Mouse (Mus musculus) hindbrain, embryonic 13.5 days (tissue): ENCODE measurements around the gene Elobl. TPM values are rescaled to one million over a fixed set of nuclear protein-coding genes. Genes with fewer than 3 reads are reported as not detected.

Experiments
- ATAC-seq: fragments of 200-750 bp; cut with Nextera tagmentation; 2 replicates; pipeline ENCODE4 v1.8.0; 2017; ENCODE audit warnings: moderate TSS enrichment; ENCODE audit not compliant: low FRiP score
- H3K27ac ChIP-seq: fragments of 300-500 bp; sonication (generic); 2 replicates; pipeline ENCODE4 v1.5.1; 2015; ENCODE audit warnings: inconsistent platforms, mild to moderate bottlenecking, moderate library complexity
- H3K27me3 ChIP-seq: fragments of 300-500 bp; sonication (generic); 2 replicates; pipeline ENCODE4 v1.6.1; 2015; ENCODE audit warnings: mild to moderate bottlenecking, inconsistent platforms
- H3K36me3 ChIP-seq: fragments of 300-500 bp; sonication (generic); 2 replicates; pipeline ENCODE4 v1.6.1; 2015; ENCODE audit warnings: mild to moderate bottlenecking, inconsistent platforms
- H3K4me1 ChIP-seq: fragments of 300-500 bp; sonication (generic); replicated peaks from 2 replicates; pipeline ENCODE4 v1.6.1; 2015; ENCODE audit warnings: inconsistent platforms
- H3K4me2 ChIP-seq: fragments of 300-500 bp; sonication (generic); 2 replicates; pipeline ENCODE4 v1.6.1; 2015; ENCODE audit warnings: inconsistent platforms, mild to moderate bottlenecking, moderate library complexity
- H3K4me3 ChIP-seq: fragments of 300-500 bp; sonication (generic); 2 replicates; pipeline ENCODE4 v1.5.1; 2015; ENCODE audit warnings: mild to moderate bottlenecking, inconsistent platforms
- H3K9ac ChIP-seq: fragments of 300-500 bp; sonication (generic); 2 replicates; pipeline ENCODE4 v1.6.1; 2015; ENCODE audit warnings: mild to moderate bottlenecking, inconsistent platforms
- H3K9me3 ChIP-seq: fragments of 300-500 bp; sonication (generic); 2 replicates; pipeline ENCODE4 v1.6.1; 2016; ENCODE audit warnings: inconsistent platforms
- WGBS: fragments of 180-500 bp; shearing (Covaris S2); methylation state at CpG from one replicate; pipeline ENCODE4 v1.1.7; 2015; 5-methylcytosine and 5-hydroxymethylcytosine counted together
- polyA plus RNA-seq: library from polyadenylated mRNA; unstranded; fragments of >200 nt; fragmentation: Nextera tagmentation; extraction: Ambion mirVana; gene quantifications from 2 replicates; pipeline ENCODE4 v1.2.1, GENCODE M21; 2015

The Elobl gene
- polyA plus RNA-seq, 1 experiment from 2014 or later = not detected

GRCm38 (mm10) chr11:88950640-88951250 is 16.0 kb downstream of the Elobl start:
- no peak overlapping the region for H3K27ac ChIP-seq
- 92% methylated on average over 13 of the region's 13 CpGs for WGBS
- no peak overlapping the region for H3K4me2 ChIP-seq
- ATAC-seq = no peak
- no peak overlapping the region for H3K4me3 ChIP-seq
- H3K4me1 ChIP-seq = peaks cover 11% of the 10 kb centered on the region
- no peaks in the 10 kb centered on the region for H3K27me3 ChIP-seq
- H3K9ac ChIP-seq = peak overlapping the region; percentile 39; the same call in 1 of the 2 replicates
- 0 out of 2 replicates have a peak, but pooled peaks cover 5% of the 10 kb centered on the region for H3K36me3 ChIP-seq
- no peaks in the 10 kb centered on the region for H3K9me3 ChIP-seq

GRCm38 (mm10) chr11:88949802-88950639 is 16.7 kb downstream of the Elobl start:
- 88% methylated on average over 8 of the region's 8 CpGs for WGBS
- no peak overlapping the region for H3K4me2 ChIP-seq
- ATAC-seq = no peak
- H3K9me3 ChIP-seq = no peaks in the 10 kb centered on the region
- peaks cover 6% of the 10 kb centered on the region for H3K4me1 ChIP-seq
- peaks cover 11% of the 10 kb centered on the region for H3K36me3 ChIP-seq
- no peak overlapping the region for H3K4me3 ChIP-seq
- no peak overlapping the region for H3K27ac ChIP-seq
- H3K9ac ChIP-seq = peak overlapping the region; percentile 39; the same call in 1 of the 2 replicates
- no peaks in the 10 kb centered on the region for H3K27me3 ChIP-seq

- no peaks in the 10 kb centered on the region for H3K9me3 ChIP-seq
- no peaks in the 10 kb centered on the region for H3K4me1 ChIP-seq
- no peak overlapping the region for H3K4me3 ChIP-seq
- H3K4me2 ChIP-seq = no peak overlapping the region
- no peak for ATAC-seq
- H3K27ac ChIP-seq = no peak overlapping the region
- no peaks in the 10 kb centered on the region for H3K27me3 ChIP-seq
- 76% methylated on average over 8 of the region's 8 CpGs for WGBS
- no peak overlapping the region for H3K9ac ChIP-seq
- peaks cover 18% of the 10 kb centered on the region for H3K36me3 ChIP-seq
Measured at GRCm38 (mm10) chr11:88948896-88949295, 17.8 kb downstream of the Elobl start.

GRCm38 (mm10) chr11:88945971-88946585 is 20.7 kb downstream of the Elobl start:
- no peak overlapping the region for H3K9ac ChIP-seq
- no peaks in the 10 kb centered on the region for H3K27me3 ChIP-seq
- peaks cover 29% of the 10 kb centered on the region for H3K36me3 ChIP-seq
- no peaks in the 10 kb centered on the region for H3K4me1 ChIP-seq
- H3K9me3 ChIP-seq = no peaks in the 10 kb centered on the region
- 80% methylated on average over 8 of the region's 8 CpGs for WGBS
- no peak overlapping the region for H3K4me3 ChIP-seq
- ATAC-seq = no peak
- H3K27ac ChIP-seq = no peak overlapping the region
- no peak overlapping the region for H3K4me2 ChIP-seq

DNA sequence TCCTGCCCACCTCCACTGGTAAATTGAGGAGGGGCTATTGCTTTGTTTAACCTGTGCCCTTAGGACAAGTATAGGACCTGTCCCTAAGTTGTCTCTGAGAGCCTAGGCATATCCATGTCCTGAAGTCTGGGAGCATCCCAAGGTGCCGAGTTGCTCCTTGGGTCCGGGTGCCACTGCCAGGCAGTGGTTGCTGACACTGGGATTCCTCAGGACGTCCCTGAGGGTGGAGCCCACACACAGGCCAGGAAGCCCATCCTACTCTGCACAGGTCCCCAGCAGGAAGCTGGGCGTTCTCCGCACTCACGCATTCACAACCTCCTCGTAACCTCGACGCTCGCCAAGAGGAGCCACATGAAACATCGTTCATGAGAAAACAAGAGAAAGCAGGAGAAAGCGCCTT is 25.2 kb downstream of the Elobl start:
- H3K4me1 ChIP-seq = no peaks in the 10 kb centered on the region
- no peaks in the 10 kb centered on the region for H3K27me3 ChIP-seq
- no peak overlapping the region for H3K27ac ChIP-seq
- WGBS = 87% methylated on average over 12 of the region's 12 CpGs
- H3K4me2 ChIP-seq = no peak overlapping the region
- no peak overlapping the region for H3K9ac ChIP-seq
- no peak overlapping the region for H3K4me3 ChIP-seq
- no peaks in the 10 kb centered on the region for H3K9me3 ChIP-seq
- ATAC-seq = no peak
- H3K36me3 ChIP-seq = peaks cover 38% of the 10 kb centered on the region

DNA sequence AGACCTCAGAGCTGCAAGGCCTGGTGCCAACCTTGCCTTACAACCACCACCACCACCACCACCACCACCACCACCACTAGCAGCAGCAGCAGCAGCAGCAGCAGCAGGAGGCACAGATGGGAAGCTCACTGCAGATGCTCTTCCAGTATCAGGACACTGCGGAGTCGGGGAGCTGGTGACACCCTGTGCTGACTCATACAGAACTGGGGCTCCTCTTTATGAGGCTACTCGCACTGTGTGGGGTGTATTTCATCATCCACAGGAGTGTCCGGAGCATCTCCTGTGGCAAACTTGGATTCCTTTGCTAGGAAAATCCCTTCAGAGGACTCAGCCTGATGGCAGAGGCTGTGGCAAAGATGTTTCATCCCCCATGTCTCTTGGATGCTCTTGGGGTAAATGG is 27.1 kb downstream of the Elobl start:
- no peaks in the 10 kb centered on the region for H3K27me3 ChIP-seq
- H3K27ac ChIP-seq = no peak overlapping the region
- H3K9me3 ChIP-seq = no peaks in the 10 kb centered on the region
- H3K36me3 ChIP-seq = peaks cover 36% of the 10 kb centered on the region
- no peaks in the 10 kb centered on the region for H3K4me1 ChIP-seq
- ATAC-seq = no peak
- H3K4me3 ChIP-seq = no peak overlapping the region
- no peak overlapping the region for H3K4me2 ChIP-seq
- no peak overlapping the region for H3K9ac ChIP-seq
- WGBS = 91% methylated on average over 4 of the region's 4 CpGs

DNA sequence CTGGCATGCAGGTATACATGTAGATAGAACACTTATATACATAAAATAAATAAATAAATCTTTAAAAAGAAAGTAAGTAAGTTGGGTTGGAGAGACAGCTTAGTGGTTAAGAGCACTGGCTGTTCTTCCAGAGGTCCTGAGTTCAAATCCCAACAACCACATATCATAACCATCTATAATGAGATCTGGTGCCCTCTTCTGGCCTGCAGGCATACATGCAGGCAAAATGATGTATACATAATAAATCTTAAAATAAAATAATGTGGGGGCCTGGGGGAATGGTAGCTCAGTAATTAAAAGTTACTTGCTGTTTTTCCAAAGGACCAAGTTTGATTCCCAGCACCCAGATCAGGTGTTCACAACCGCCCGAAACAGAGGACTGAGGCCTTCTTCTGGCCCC is 28.0 kb downstream of the Elobl start:
- Histone ChIP-seq H3K36me3 (peaks cover 38% of the 10 kb centered on the region), H3K9me3 (no peaks in the 10 kb centered on the region), H3K9ac (no peak overlapping the region), H3K4me2 (no peak overlapping the region), H3K27me3 (no peaks in the 10 kb centered on the region), H3K4me1 (no peaks in the 10 kb centered on the region), H3K4me3 (no peak overlapping the region), H3K27ac (no peak overlapping the region)
- 98% methylated on average over 2 of the region's 2 CpGs for WGBS
- no peak for ATAC-seq

GRCm38 (mm10) chr11:88937886-88938285 is 28.8 kb downstream of the Elobl start:
- Histone ChIP-seq H3K27ac (no peak overlapping the region), H3K4me2 (no peak overlapping the region), H3K36me3 (peaks cover 42% of the 10 kb centered on the region), H3K27me3 (no peaks in the 10 kb centered on the region), H3K4me3 (no peak overlapping the region), H3K9ac (no peak overlapping the region), H3K9me3 (no peaks in the 10 kb centered on the region), H3K4me1 (no peaks in the 10 kb centered on the region)
- WGBS = 94% methylated on average over 2 of the region's 2 CpGs
- no peak for ATAC-seq

GRCm38 (mm10) chr11:88934089-88935000 is 32.4 kb downstream of the Elobl start:
- Histone ChIP-seq H3K4me2 (no peak overlapping the region), H3K4me1 (no peaks in the 10 kb centered on the region), H3K36me3 (peaks cover 40% of the 10 kb centered on the region), H3K9me3 (no peaks in the 10 kb centered on the region), H3K9ac (no peak overlapping the region), H3K27me3 (no peaks in the 10 kb centered on the region), H3K27ac (no peak overlapping the region), H3K4me3 (no peak overlapping the region)
- 93% methylated on average over 19 of the region's 19 CpGs for WGBS
- no peak for ATAC-seq

- WGBS = 95% methylated on average over 9 of the region's 9 CpGs
- no peak overlapping the region for H3K4me3 ChIP-seq
- no peak for ATAC-seq
- H3K36me3 ChIP-seq = peaks cover 45% of the 10 kb centered on the region
- H3K27ac ChIP-seq = no peak overlapping the region
- H3K4me2 ChIP-seq = no peak overlapping the region
- no peaks in the 10 kb centered on the region for H3K9me3 ChIP-seq
- H3K27me3 ChIP-seq = no peaks in the 10 kb centered on the region
- no peaks in the 10 kb centered on the region for H3K4me1 ChIP-seq
- no peak overlapping the region for H3K9ac ChIP-seq
Measured at GRCm38 (mm10) chr11:88933030-88933429, 33.7 kb downstream of the Elobl start.

DNA sequence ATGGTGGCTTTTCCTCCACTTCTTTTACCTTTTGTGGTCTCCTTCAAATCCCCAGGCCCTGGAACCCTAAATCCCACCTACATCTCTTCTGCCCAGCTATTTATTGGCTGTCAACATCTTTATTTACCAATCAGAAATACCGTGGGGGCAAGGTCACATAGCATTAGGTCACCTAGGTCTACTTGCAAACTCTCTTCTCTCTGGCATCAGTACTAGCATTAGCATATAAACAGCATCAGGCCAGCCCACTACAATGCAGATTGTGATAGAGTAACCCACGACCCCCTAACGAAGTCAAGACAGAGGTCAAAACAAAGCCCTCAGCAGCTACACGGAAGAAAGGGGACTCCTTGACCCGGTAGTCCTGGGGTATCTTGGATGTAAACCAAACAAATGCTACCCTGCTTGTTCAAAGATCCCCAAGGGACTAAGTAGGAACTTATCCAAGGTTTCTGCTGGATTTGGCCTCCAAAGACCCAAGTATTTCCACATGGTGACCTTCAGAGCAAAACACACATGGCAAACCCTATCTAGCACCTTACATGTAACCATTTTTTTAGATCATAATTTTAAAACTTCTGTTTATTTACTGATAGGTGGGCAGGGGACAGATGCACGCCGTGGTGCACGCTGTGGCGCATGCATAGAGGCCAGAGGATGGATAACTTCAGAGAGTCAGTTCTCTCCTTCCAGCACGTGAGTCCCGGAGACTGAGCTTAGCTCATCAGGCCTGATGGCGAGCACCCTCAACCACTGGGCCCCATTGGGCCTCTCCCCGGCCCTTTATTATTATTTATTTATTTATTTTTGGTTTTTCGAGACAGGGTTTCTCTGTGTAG is 34.8 kb downstream of the Elobl start:
- Histone ChIP-seq H3K36me3 (peaks cover 45% of the 10 kb centered on the region), H3K4me2 (no peak overlapping the region), H3K27me3 (no peaks in the 10 kb centered on the region), H3K9me3 (no peaks in the 10 kb centered on the region), H3K4me3 (no peak overlapping the region), H3K4me1 (no peaks in the 10 kb centered on the region), H3K27ac (no peak overlapping the region), H3K9ac (no peak overlapping the region)
- 69% methylated on average over 14 of the region's 14 CpGs for WGBS
- ATAC-seq = no peak
